Mouse (Mus musculus): ENCODE results near the gene Defb20. TPM values are rescaled to one million over a fixed set of nuclear protein-coding genes. Genes with fewer than 3 reads are reported as not detected.

The Defb20 gene
- polyA plus RNA-seq, 1 experiment from 2014 or later: not detected

GRCm38 (mm10) chr2:152481726-152482125 lies 4.9 kb downstream of the Defb20 start:
- H3K4me1 ChIP-seq (ENCODE audit: control insufficient read depth, low read depth, low read length): no peaks in the 10 kb centered on the region
- no peaks in the 10 kb centered on the region for H3K9me3 ChIP-seq (replicated peaks; ENCODE audit: control insufficient read depth, low read length)
- no peak overlapping the region for H3K4me3 ChIP-seq (ENCODE audit: low read depth, low read length)
- H3K27me3 ChIP-seq (ENCODE audit: control insufficient read depth, insufficient read depth, low read depth, low read length): no peaks in the 10 kb centered on the region
- WGBS (ENCODE audit: insufficient replicate concordance): 65% methylated on average over 7 of the region's 7 CpGs
- no peak for ATAC-seq (ENCODE audit: low read depth)
- H3K36me3 ChIP-seq (ENCODE audit: control insufficient read depth, insufficient read depth): no peaks in the 10 kb centered on the region
- H3K9ac ChIP-seq (ENCODE audit: low read depth, low read length): no peak overlapping the region
- H3K4me2 ChIP-seq (ENCODE audit: low read depth, low read length): no peak overlapping the region
- no peak overlapping the region for H3K27ac ChIP-seq (ENCODE audit: low read length)

- H3K9me3 ChIP-seq (replicated peaks; ENCODE audit: control insufficient read depth, low read length): no peaks in the 10 kb centered on the region
- H3K27ac ChIP-seq (ENCODE audit: low read length): no peak overlapping the region
- no peak overlapping the region for H3K4me2 ChIP-seq (ENCODE audit: low read depth, low read length)
- WGBS (ENCODE audit: insufficient replicate concordance): 41% methylated on average over 2 of the region's 2 CpGs
- ATAC-seq (ENCODE audit: low read depth): no peak
- no peak overlapping the region for H3K4me3 ChIP-seq (ENCODE audit: low read depth, low read length)
- H3K36me3 ChIP-seq (ENCODE audit: control insufficient read depth, insufficient read depth): no peaks in the 10 kb centered on the region
- H3K4me1 ChIP-seq (ENCODE audit: control insufficient read depth, low read depth, low read length): no peaks in the 10 kb centered on the region
- H3K27me3 ChIP-seq (ENCODE audit: control insufficient read depth, insufficient read depth, low read depth, low read length): no peaks in the 10 kb centered on the region
- H3K9ac ChIP-seq (ENCODE audit: low read depth, low read length): no peak overlapping the region
Measured at GRCm38 (mm10) chr2:152487024-152487423, 10.2 kb downstream of the Defb20 start.

GRCm38 (mm10) chr2:152490038-152490437 lies 13.2 kb downstream of the Defb20 start, which contains the start of gene Defb22:
TSS of gene Defb22 (minus strand) at chr2:152490138.
- Histone ChIP-seq H3K4me2 (ENCODE audit: low read depth, low read length) (no peak within 1 kb of the TSS), H3K9ac (ENCODE audit: low read depth, low read length) (no peak within 1 kb of the TSS), H3K27me3 (ENCODE audit: control insufficient read depth, insufficient read depth, low read depth, low read length) (no peaks in the 10 kb centered on the region), H3K4me1 (ENCODE audit: control insufficient read depth, low read depth, low read length) (no peaks in the 10 kb centered on the region), H3K27ac (ENCODE audit: low read length) (no peak within 1 kb of the TSS), H3K4me3 (ENCODE audit: low read depth, low read length) (no peak within 1 kb of the TSS), H3K36me3 (ENCODE audit: control insufficient read depth, insufficient read depth) (no peaks in the 10 kb centered on the region), H3K9me3 (replicated peaks; ENCODE audit: control insufficient read depth, low read length) (no peaks in the 10 kb centered on the region)
- ATAC-seq (ENCODE audit: low read depth): no peak

- no peaks in the 10 kb centered on the region for H3K4me1 ChIP-seq (ENCODE audit: control insufficient read depth, low read depth, low read length)
- no peaks in the 10 kb centered on the region for H3K9me3 ChIP-seq (replicated peaks; ENCODE audit: control insufficient read depth, low read length)
- H3K4me2 ChIP-seq (ENCODE audit: low read depth, low read length): no peak overlapping the region
- no peak for ATAC-seq (ENCODE audit: low read depth)
- H3K27me3 ChIP-seq (ENCODE audit: control insufficient read depth, insufficient read depth, low read depth, low read length): no peaks in the 10 kb centered on the region
- 56% methylated on average over 6 of the region's 6 CpGs for WGBS (ENCODE audit: insufficient replicate concordance)
- no peak overlapping the region for H3K27ac ChIP-seq (ENCODE audit: low read length)
- H3K36me3 ChIP-seq (ENCODE audit: control insufficient read depth, insufficient read depth): no peaks in the 10 kb centered on the region
- H3K9ac ChIP-seq (ENCODE audit: low read depth, low read length): no peak overlapping the region
- H3K4me3 ChIP-seq (ENCODE audit: low read depth, low read length): no peak overlapping the region
Measured at GRCm38 (mm10) chr2:152493151-152493550, 16.3 kb downstream of the Defb20 start.

- Histone ChIP-seq H3K27me3 (ENCODE audit: control insufficient read depth, insufficient read depth, low read depth, low read length) (no peaks in the 10 kb centered on the region), H3K4me3 (ENCODE audit: low read depth, low read length) (no peak overlapping the region), H3K4me2 (ENCODE audit: low read depth, low read length) (no peak overlapping the region), H3K9ac (ENCODE audit: low read depth, low read length) (no peak overlapping the region), H3K36me3 (ENCODE audit: control insufficient read depth, insufficient read depth) (no peaks in the 10 kb centered on the region), H3K4me1 (ENCODE audit: control insufficient read depth, low read depth, low read length) (no peaks in the 10 kb centered on the region), H3K9me3 (replicated peaks; ENCODE audit: control insufficient read depth, low read length) (no peaks in the 10 kb centered on the region), H3K27ac (ENCODE audit: low read length) (no peak overlapping the region)
- WGBS (ENCODE audit: insufficient replicate concordance): 67% methylated on average over 6 of the region's 6 CpGs
- ATAC-seq (ENCODE audit: low read depth): no peak
Measured at GRCm38 (mm10) chr2:152498020-152498419, 21.2 kb downstream of the Defb20 start.

- 50% methylated on average over 7 of the region's 7 CpGs for WGBS (ENCODE audit: insufficient replicate concordance)
- ATAC-seq (ENCODE audit: low read depth): no peak
- Histone ChIP-seq H3K27me3 (ENCODE audit: control insufficient read depth, insufficient read depth, low read depth, low read length) (no peaks in the 10 kb centered on the region), H3K9me3 (replicated peaks; ENCODE audit: control insufficient read depth, low read length) (no peaks in the 10 kb centered on the region), H3K36me3 (ENCODE audit: control insufficient read depth, insufficient read depth) (no peaks in the 10 kb centered on the region), H3K4me1 (ENCODE audit: control insufficient read depth, low read depth, low read length) (no peaks in the 10 kb centered on the region), H3K27ac (ENCODE audit: low read length) (no peak overlapping the region), H3K9ac (ENCODE audit: low read depth, low read length) (no peak overlapping the region), H3K4me2 (ENCODE audit: low read depth, low read length) (no peak overlapping the region), H3K4me3 (ENCODE audit: low read depth, low read length) (no peak overlapping the region)
Measured at GRCm38 (mm10) chr2:152500204-152500862, 23.5 kb downstream of the Defb20 start.

GRCm38 (mm10) chr2:152500863-152501229 lies 24.0 kb downstream of the Defb20 start:
- 60% methylated on average over 6 of the region's 6 CpGs for WGBS (ENCODE audit: insufficient replicate concordance)
- no peak overlapping the region for H3K4me2 ChIP-seq (ENCODE audit: low read depth, low read length)
- no peaks in the 10 kb centered on the region for H3K4me1 ChIP-seq (ENCODE audit: control insufficient read depth, low read depth, low read length)
- no peaks in the 10 kb centered on the region for H3K9me3 ChIP-seq (replicated peaks; ENCODE audit: control insufficient read depth, low read length)
- no peaks in the 10 kb centered on the region for H3K27me3 ChIP-seq (ENCODE audit: control insufficient read depth, insufficient read depth, low read depth, low read length)
- no peak overlapping the region for H3K27ac ChIP-seq (ENCODE audit: low read length)
- no peaks in the 10 kb centered on the region for H3K36me3 ChIP-seq (ENCODE audit: control insufficient read depth, insufficient read depth)
- no peak overlapping the region for H3K4me3 ChIP-seq (ENCODE audit: low read depth, low read length)
- ATAC-seq (ENCODE audit: low read depth): no peak
- no peak overlapping the region for H3K9ac ChIP-seq (ENCODE audit: low read depth, low read length)

- Histone ChIP-seq H3K4me3 (ENCODE audit: low read depth, low read length) (no peak overlapping the region), H3K27ac (ENCODE audit: low read length) (no peak overlapping the region), H3K36me3 (ENCODE audit: control insufficient read depth, insufficient read depth) (no peaks in the 10 kb centered on the region), H3K27me3 (ENCODE audit: control insufficient read depth, insufficient read depth, low read depth, low read length) (no peaks in the 10 kb centered on the region), H3K9ac (ENCODE audit: low read depth, low read length) (no peak overlapping the region), H3K4me1 (ENCODE audit: control insufficient read depth, low read depth, low read length) (no peaks in the 10 kb centered on the region), H3K9me3 (replicated peaks; ENCODE audit: control insufficient read depth, low read length) (no peaks in the 10 kb centered on the region), H3K4me2 (ENCODE audit: low read depth, low read length) (no peak overlapping the region)
- WGBS (ENCODE audit: insufficient replicate concordance): 31% methylated on average over 2 of the region's 2 CpGs
- ATAC-seq (ENCODE audit: low read depth): no peak
Measured at GRCm38 (mm10) chr2:152503950-152504349, 27.1 kb downstream of the Defb20 start.

- Histone ChIP-seq H3K4me3 (ENCODE audit: low read depth, low read length) (no peak within 1 kb of the TSS), H3K4me1 (ENCODE audit: control insufficient read depth, low read depth, low read length) (no peaks in the 10 kb centered on the region), H3K9me3 (replicated peaks; ENCODE audit: control insufficient read depth, low read length) (no peaks in the 10 kb centered on the region), H3K27ac (ENCODE audit: low read length) (no peak within 1 kb of the TSS), H3K9ac (ENCODE audit: low read depth, low read length) (no peak within 1 kb of the TSS), H3K27me3 (ENCODE audit: control insufficient read depth, insufficient read depth, low read depth, low read length) (no peaks in the 10 kb centered on the region), H3K4me2 (ENCODE audit: low read depth, low read length) (no peak within 1 kb of the TSS), H3K36me3 (ENCODE audit: control insufficient read depth, insufficient read depth) (no peaks in the 10 kb centered on the region)
- no peak for ATAC-seq (ENCODE audit: low read depth)
- 62% methylated on average over 1 of the region's 1 CpGs for WGBS (ENCODE audit: insufficient replicate concordance)
Measured at GRCm38 (mm10) chr2:152511592-152511991, 34.7 kb downstream of the Defb20 start, which contains the start of gene Defb26. TSS of gene Defb26 (minus strand) at chr2:152511692.

Measured in liver, embryonic 16.5 days (tissue).